Mouse (Mus musculus): Measurements from ENCODE around the gene Rab11fip4. TPM values are rescaled to one million over a fixed set of nuclear protein-coding genes. Genes with fewer than 3 reads are reported as not detected.
"Not testable (repeated sequence)": the region's sequence is repeated elsewhere in the genome, so short reads cannot be mapped to it uniquely, and the experiment has no call there.

Rab11fip4 gene
- polyA plus RNA-seq, 1 experiment from 2014 or later, result 9.1 TPM

GRCm38 (mm10) chr11:79685109-79685508, 94.1 kb downstream of the Rab11fip4 start:
- Histone ChIP-seq H3K4me1 (replicated peaks; ENCODE audit: insufficient read depth, low read length) (no peaks in the 10 kb centered on the region), H3K27ac (no peak overlapping the region), H3K27me3 (ENCODE audit: insufficient read depth, low read length) (no peaks in the 10 kb centered on the region), H3K9me3 (replicated peaks; ENCODE audit: low read length) (no peaks in the 10 kb centered on the region), H3K36me3 (ENCODE audit: insufficient read depth, low read length) (peaks cover under 1% of the 10 kb centered on the region; the same call in 1 of the 2 replicates), H3K9ac (ENCODE audit: low read depth, low read length) (no peak overlapping the region), H3K4me3 (replicated peaks; ENCODE audit: low read depth, low read length) (no peak overlapping the region), H3K4me2 (ENCODE audit: low read length) (no peak overlapping the region)
- DNase-seq (ENCODE audit: low spot score), result no peak
- WGBS, result 81% methylated on average over 11 of the region's 11 CpGs
- no peak for TF ChIP-seq CTCF (IDR thresholded peaks at IDR 0.05; ENCODE audit: low read depth)
- no peak for ATAC-seq (replicated peaks; ENCODE audit: low FRiP score, low read depth)

DNA sequence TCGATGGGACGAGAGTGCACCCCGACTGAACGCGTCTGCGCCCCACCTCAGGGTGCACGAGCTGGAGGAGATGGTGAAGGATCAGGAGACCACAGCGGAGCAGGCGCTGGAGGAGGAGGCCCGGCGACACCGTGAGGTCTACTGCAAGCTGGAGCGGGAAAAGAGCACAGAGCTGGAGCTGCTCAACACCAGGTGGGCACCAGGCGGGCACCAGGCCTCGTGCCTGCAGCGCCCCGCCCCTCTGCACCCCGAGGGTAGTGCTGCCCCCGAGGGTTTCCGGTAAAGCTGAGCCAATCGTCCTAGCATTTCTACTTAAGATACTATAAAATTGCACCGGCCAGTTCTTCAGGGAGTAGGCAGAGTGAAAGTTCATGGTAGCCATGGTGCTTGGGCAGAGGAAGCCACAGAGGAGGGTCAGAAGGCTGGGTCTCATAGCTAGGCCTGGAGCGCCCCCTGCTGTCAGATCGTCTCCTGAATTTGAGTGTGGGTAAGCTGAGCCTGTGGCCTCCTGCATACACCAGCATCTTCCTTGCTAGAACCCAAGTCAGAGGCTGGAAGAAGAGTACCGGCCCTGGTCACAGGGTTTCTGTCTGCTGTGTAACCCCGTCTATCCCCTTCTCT, 95.6 kb downstream of the Rab11fip4 start:
- no peak overlapping the region for H3K27ac ChIP-seq
- H3K4me3 ChIP-seq (replicated peaks; ENCODE audit: low read depth, low read length), result no peak overlapping the region
- ATAC-seq (replicated peaks; ENCODE audit: low FRiP score, low read depth), result peak; percentile 61
- no peaks in the 10 kb centered on the region for H3K27me3 ChIP-seq (ENCODE audit: insufficient read depth, low read length)
- no peak overlapping the region for H3K4me2 ChIP-seq (ENCODE audit: low read length)
- peak; percentile 93 for DNase-seq (ENCODE audit: low spot score)
- no peaks in the 10 kb centered on the region for H3K9me3 ChIP-seq (replicated peaks; ENCODE audit: low read length)
- WGBS, result 66% methylated on average over 26 of the region's 26 CpGs
- no peak overlapping the region for H3K9ac ChIP-seq (ENCODE audit: low read depth, low read length)
- no peaks in the 10 kb centered on the region for H3K4me1 ChIP-seq (replicated peaks; ENCODE audit: insufficient read depth, low read length)
- peaks cover 12% of the 10 kb centered on the region for H3K36me3 ChIP-seq (ENCODE audit: insufficient read depth, low read length)
- peak; percentile 94 for TF ChIP-seq CTCF (IDR thresholded peaks at IDR 0.05; ENCODE audit: low read depth)

- Histone ChIP-seq H3K4me3 (replicated peaks; ENCODE audit: low read depth, low read length) (no peak overlapping the region), H3K27me3 (ENCODE audit: insufficient read depth, low read length) (no peaks in the 10 kb centered on the region), H3K27ac (no peak overlapping the region), H3K36me3 (ENCODE audit: insufficient read depth, low read length) (peaks cover 24% of the 10 kb centered on the region), H3K9ac (ENCODE audit: low read depth, low read length) (no peak overlapping the region), H3K4me1 (replicated peaks; ENCODE audit: insufficient read depth, low read length) (no peaks in the 10 kb centered on the region), H3K9me3 (replicated peaks; ENCODE audit: low read length) (no peaks in the 10 kb centered on the region), H3K4me2 (ENCODE audit: low read length) (no peak overlapping the region)
- peak; percentile 45 for TF ChIP-seq CTCF (IDR thresholded peaks at IDR 0.05; ENCODE audit: low read depth)
- DNase-seq (ENCODE audit: low spot score), result no peak
- 81% methylated on average over 1 of the region's 1 CpGs for WGBS
- ATAC-seq (replicated peaks; ENCODE audit: low FRiP score, low read depth), result no peak
Observed at GRCm38 (mm10) chr11:79689916-79690315, 98.9 kb downstream of the Rab11fip4 start.

DNA sequence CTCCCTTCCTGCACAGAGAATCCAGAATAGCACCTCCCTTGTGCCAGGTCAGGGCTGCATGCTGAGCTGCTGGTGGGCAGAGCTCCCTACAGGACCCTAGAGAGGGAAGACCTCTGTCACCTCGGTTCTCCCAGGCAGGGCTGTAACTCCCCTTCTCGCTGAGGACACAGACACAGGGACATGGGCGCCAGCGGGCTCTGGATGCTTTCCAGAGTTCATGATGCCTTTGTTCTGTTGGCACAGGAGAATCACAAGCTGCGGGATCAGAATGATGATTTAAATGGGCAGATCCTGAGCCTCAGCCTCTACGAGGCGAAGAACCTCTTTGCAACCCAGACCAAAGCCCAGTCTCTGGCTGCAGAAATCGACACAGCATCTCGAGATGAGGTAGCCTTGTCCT, 100.5 kb downstream of the Rab11fip4 start:
- H3K27me3 ChIP-seq (ENCODE audit: insufficient read depth, low read length), result no peaks in the 10 kb centered on the region
- no peak overlapping the region for H3K4me2 ChIP-seq (ENCODE audit: low read length)
- no peak for ATAC-seq (replicated peaks; ENCODE audit: low FRiP score, low read depth)
- no peak overlapping the region for H3K9ac ChIP-seq (ENCODE audit: low read depth, low read length)
- no peak overlapping the region for H3K27ac ChIP-seq
- peaks cover 24% of the 10 kb centered on the region for H3K36me3 ChIP-seq (ENCODE audit: insufficient read depth, low read length)
- no peak for TF ChIP-seq CTCF (IDR thresholded peaks at IDR 0.05; ENCODE audit: low read depth)
- no peak for DNase-seq (ENCODE audit: low spot score)
- 87% methylated on average over 9 of the region's 9 CpGs for WGBS
- no peaks in the 10 kb centered on the region for H3K4me1 ChIP-seq (replicated peaks; ENCODE audit: insufficient read depth, low read length)
- no peak overlapping the region for H3K4me3 ChIP-seq (replicated peaks; ENCODE audit: low read depth, low read length)
- H3K9me3 ChIP-seq (replicated peaks; ENCODE audit: low read length), result no peaks in the 10 kb centered on the region

DNA sequence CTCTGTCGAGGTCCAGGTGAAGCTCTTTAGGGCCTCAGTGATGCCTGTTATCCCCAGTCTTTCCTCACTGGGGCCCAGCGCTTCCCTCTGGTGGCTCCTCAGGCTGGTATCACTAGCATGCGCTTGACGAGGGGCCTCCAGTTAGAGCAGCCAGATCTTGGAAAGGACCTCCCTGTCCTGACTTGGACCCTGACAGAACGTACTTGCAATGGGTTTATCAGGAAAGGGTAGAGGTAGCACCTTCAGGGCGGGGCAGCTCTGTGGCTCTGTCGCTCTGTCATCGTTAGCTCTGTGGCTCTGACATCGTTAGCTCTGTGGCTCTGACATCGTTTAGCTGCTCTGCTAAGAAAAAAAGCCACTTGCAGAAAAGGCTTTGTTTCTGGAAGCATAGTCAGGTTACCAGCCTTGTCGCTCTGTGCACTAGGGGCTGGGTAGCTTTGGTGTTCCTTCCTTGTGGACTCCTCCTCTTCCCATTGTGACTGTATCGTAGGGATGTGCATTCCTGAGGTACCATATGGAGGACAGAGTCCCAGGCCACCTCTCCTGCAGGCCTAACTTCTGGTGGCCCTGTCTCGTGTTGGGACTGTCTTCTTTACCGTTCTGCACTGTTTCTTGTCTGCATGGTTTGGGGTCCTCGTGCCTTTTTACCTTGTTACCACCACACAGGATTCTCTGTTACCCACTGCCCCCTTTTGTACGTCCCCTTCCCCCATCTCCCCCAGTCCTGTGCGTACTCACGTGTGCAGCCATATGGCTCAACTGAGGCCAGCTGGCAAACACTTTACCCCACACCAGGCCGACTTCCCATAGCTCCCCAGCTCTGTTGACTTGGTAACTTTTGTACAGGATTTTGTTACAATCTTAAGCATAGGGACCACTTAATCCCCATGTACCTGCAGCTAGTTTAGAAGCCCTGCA, 105.6 kb downstream of the Rab11fip4 start:
- H3K27ac ChIP-seq, result no peak overlapping the region
- H3K9ac ChIP-seq (ENCODE audit: low read depth, low read length), result no peak overlapping the region
- no peaks in the 10 kb centered on the region for H3K4me1 ChIP-seq (replicated peaks; ENCODE audit: insufficient read depth, low read length)
- no peak for DNase-seq (ENCODE audit: low spot score)
- H3K4me3 ChIP-seq (replicated peaks; ENCODE audit: low read depth, low read length), result no peak overlapping the region
- ATAC-seq (replicated peaks; ENCODE audit: low FRiP score, low read depth), result no peak
- peak; percentile 15; the same call in 1 of the 2 replicates for TF ChIP-seq CTCF (IDR thresholded peaks at IDR 0.05; ENCODE audit: low read depth)
- H3K9me3 ChIP-seq (replicated peaks; ENCODE audit: low read length), result no peaks in the 10 kb centered on the region
- H3K27me3 ChIP-seq (ENCODE audit: insufficient read depth, low read length), result no peaks in the 10 kb centered on the region
- no peak overlapping the region for H3K4me2 ChIP-seq (ENCODE audit: low read length)
- 59% methylated on average over 19 of the region's 19 CpGs for WGBS
- 0 out of 2 replicates have a peak, but pooled peaks cover 15% of the 10 kb centered on the region for H3K36me3 ChIP-seq (ENCODE audit: insufficient read depth, low read length)

DNA sequence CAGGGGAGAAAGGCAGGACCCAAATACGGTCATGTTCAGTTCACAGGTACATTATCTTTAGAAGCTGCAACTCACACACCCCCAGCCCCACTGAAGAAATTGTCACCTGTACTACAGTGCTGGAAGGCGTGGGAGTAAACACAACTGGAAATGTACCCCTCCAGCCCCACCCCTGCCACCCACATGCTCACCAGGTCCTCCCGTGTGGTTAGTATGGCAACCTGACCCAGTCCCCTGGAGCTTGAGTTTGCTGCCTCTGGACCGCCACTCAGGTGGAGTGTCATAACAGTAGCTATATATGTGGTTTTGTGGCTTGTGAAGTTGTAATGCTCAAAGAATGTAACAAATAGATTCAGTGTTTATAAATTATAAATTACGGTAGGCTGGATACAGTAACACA, 107.1 kb downstream of the Rab11fip4 start:
- no peak overlapping the region for H3K4me2 ChIP-seq (ENCODE audit: low read length)
- no peaks in the 10 kb centered on the region for H3K9me3 ChIP-seq (replicated peaks; ENCODE audit: low read length)
- DNase-seq (ENCODE audit: low spot score) (no peak), ATAC-seq (replicated peaks; ENCODE audit: low FRiP score, low read depth) (no peak)
- H3K9ac ChIP-seq (ENCODE audit: low read depth, low read length), result no peak overlapping the region
- TF ChIP-seq CTCF (IDR thresholded peaks at IDR 0.05; ENCODE audit: low read depth), result no peak
- peaks cover 8% of the 10 kb centered on the region; the same call in 1 of the 2 replicates for H3K4me1 ChIP-seq (replicated peaks; ENCODE audit: insufficient read depth, low read length)
- 0 out of 2 replicates have a peak, but pooled peaks cover 11% of the 10 kb centered on the region for H3K36me3 ChIP-seq (ENCODE audit: insufficient read depth, low read length)
- no peak overlapping the region for H3K4me3 ChIP-seq (replicated peaks; ENCODE audit: low read depth, low read length)
- WGBS, result 63% methylated on average over 5 of the region's 5 CpGs
- H3K27ac ChIP-seq, result no peak overlapping the region
- no peaks in the 10 kb centered on the region for H3K27me3 ChIP-seq (ENCODE audit: insufficient read depth, low read length)

DNA sequence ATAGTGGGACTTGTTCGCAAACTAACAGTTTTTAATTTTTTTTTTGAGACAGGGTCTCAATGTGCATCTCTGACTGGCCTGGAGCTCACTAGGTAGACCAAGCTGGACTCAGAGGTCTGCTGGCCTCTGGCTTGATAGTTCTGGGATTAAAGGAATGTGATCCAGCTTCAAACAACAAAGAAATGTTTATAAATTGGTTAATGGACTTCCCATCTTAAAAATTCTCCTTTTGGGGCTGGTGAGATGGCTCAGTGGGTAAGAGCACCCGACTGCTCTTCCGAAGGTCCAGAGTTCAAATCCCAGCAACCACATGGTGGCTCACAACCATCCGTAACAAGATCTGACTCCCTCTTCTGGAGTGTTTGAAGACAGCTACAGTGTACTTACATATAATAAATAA, 107.5 kb downstream of the Rab11fip4 start:
- not testable (repeated sequence) for ATAC-seq (replicated peaks; ENCODE audit: low FRiP score, low read depth); H3K27me3 ChIP-seq (ENCODE audit: insufficient read depth, low read length); H3K4me3 ChIP-seq (replicated peaks; ENCODE audit: low read depth, low read length); H3K4me2 ChIP-seq (ENCODE audit: low read length); H3K9ac ChIP-seq (ENCODE audit: low read depth, low read length); H3K27ac ChIP-seq; H3K4me1 ChIP-seq (replicated peaks; ENCODE audit: insufficient read depth, low read length); DNase-seq (ENCODE audit: low spot score); H3K9me3 ChIP-seq (replicated peaks; ENCODE audit: low read length); H3K36me3 ChIP-seq (ENCODE audit: insufficient read depth, low read length)
- WGBS, result 89% methylated on average over 3 of the region's 4 CpGs

Measured in kidney, postnatal 0 days (tissue).